Mouse (Mus musculus): Measurements from ENCODE around the gene Inpp5f.

- TF ChIP-seq CTCF (IDR thresholded peaks at IDR 0.05; ENCODE audit: low read depth) = no peak
- no peak for TF ChIP-seq EP300 (IDR thresholded peaks at IDR 0.05; ENCODE audit: low read depth)
Measured at GRCm38 (mm10) chr7:128617587-128617986, 6.5 kb downstream of the Inpp5f start.

Measured in liver, postnatal 0 days (tissue).